Mouse (Mus musculus) testis, adult 2 months (tissue): ENCODE measurements at regions not wholly inside any gene's neighbourhood (a gene's known extent, or its start where the extent isn't known, plus 50 kb on each side); places are given as distances from the start of the nearest gene placed in this dataset.
"Not testable (repeated sequence)": the region's sequence is repeated elsewhere in the genome, so short reads cannot be mapped to it uniquely, and the experiment has no call there.

Experiments
- H3K27ac ChIP-seq: fragments of 200-500 bp; 2 replicates; pipeline ENCODE4 v1.5.1; 2012; ENCODE audit warnings: low read depth, low read length; ENCODE audit not compliant: control insufficient read depth, insufficient read depth
- H3K27me3 ChIP-seq: fragments of 200-500 bp; 2 replicates; pipeline ENCODE4 v1.6.1; 2012; ENCODE audit warnings: mild to moderate bottlenecking, low read length, moderate library complexity; ENCODE audit not compliant: control insufficient read depth, insufficient read depth
- H3K36me3 ChIP-seq: fragments of 200-500 bp; 2 replicates; pipeline ENCODE4 v1.6.1; 2012; ENCODE audit warnings: mild to moderate bottlenecking, low read length; ENCODE audit not compliant: control insufficient read depth, insufficient read depth
- H3K4me1 ChIP-seq: fragments of 200-500 bp; 2 replicates; pipeline ENCODE4 v1.6.1; 2012; ENCODE audit warnings: low read length; ENCODE audit not compliant: control insufficient read depth, insufficient read depth
- H3K4me3 ChIP-seq: fragments of 200-500 bp; 2 replicates; pipeline ENCODE4 v1.5.1; 2012; ENCODE audit warnings: low read depth, mild to moderate bottlenecking, low read length, moderate library complexity, mixed read lengths; ENCODE audit not compliant: control insufficient read depth
- CTCF ChIP-seq: fragments of 200-500 bp; IDR thresholded peaks from 2 replicates; pipeline ENCODE4 v1.5.1; 2012; ENCODE audit warnings: low read depth, mild to moderate bottlenecking, inconsistent platforms, low read length, moderate library complexity; ENCODE audit not compliant: control insufficient read depth, insufficient read depth, insufficient replicate concordance
- POLR2A ChIP-seq: fragments of 200-500 bp; IDR thresholded peaks from 2 replicates; pipeline ENCODE4 v1.6.1; 2012; ENCODE audit warnings: low read depth, mild to moderate bottlenecking, inconsistent platforms, low read length, moderate library complexity; ENCODE audit not compliant: control insufficient read depth

GRCm38 (mm10) chr7:73661901-73662300 lies 78.2 kb upstream of the Fam174b start:
- no peak for TF ChIP-seq CTCF
- no peak for TF ChIP-seq POLR2A
- Histone ChIP-seq H3K36me3 (no peaks in the 10 kb centered on the region), H3K4me1 (no peaks in the 10 kb centered on the region), H3K27ac (no peak overlapping the region), H3K4me3 (no peak overlapping the region), H3K27me3 (no peaks in the 10 kb centered on the region)

- Histone ChIP-seq H3K27ac (no peak overlapping the region), H3K4me3 (no peak overlapping the region), H3K36me3 (no peaks in the 10 kb centered on the region), H3K27me3 (no peaks in the 10 kb centered on the region), H3K4me1 (no peaks in the 10 kb centered on the region)
- TF ChIP-seq POLR2A: no peak
- no peak for TF ChIP-seq CTCF
These were observed 80.6 kb upstream of the Fam174b start for GRCm38 (mm10) chr7:73659551-73659950.

DNA sequence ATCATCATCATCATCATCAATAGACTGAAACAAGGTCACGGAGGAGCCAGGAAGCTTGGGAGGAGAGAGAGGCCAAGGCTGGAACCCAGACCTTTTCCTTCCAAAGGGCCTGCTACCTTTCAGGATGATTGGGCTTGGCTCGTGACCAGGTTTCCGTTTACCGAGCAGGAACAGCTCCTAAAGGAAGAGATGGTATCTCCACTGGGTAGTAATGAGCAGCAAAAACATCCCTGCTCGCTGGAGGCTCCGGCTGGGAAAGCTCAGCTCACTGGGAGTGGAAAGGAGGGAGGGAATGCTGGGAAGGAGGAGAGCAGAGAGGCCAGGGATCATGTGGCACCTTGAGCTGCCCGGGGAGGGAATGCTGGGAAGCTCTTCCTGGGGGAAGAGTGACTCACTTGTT lies 82.8 kb upstream of the Fam174b start:
- H3K4me1 ChIP-seq: no peaks in the 10 kb centered on the region
- H3K36me3 ChIP-seq: no peaks in the 10 kb centered on the region
- no peak for TF ChIP-seq POLR2A
- TF ChIP-seq CTCF: no peak
- H3K27me3 ChIP-seq: no peaks in the 10 kb centered on the region
- H3K27ac ChIP-seq: no peak overlapping the region
- peak overlapping the region; percentile 16 for H3K4me3 ChIP-seq

DNA sequence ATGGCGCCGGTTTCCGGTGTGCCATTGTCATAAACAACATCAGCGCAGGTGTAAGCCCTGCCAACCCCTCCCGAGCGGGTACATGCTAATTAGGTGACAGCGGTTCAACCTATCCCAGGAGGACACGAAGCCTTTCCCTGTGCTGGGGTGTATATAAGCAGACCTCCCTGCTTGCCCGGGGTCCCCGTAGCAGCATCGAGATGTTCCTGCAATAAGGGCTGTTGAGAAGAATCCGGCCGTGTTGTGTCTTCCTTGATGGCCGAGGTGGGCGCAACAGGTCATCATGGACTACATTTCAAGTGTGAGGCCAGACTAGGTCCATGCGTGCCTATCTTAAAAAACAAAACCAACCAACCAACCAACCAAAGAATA lies 83.7 kb upstream of the Fam174b start:
- H3K27me3 ChIP-seq, H3K36me3 ChIP-seq, H3K4me3 ChIP-seq, H3K4me1 ChIP-seq, H3K27ac ChIP-seq: not testable (repeated sequence)

GRCm38 (mm10) chr7:73655787-73656423 lies 84.2 kb upstream of the Fam174b start:
- Histone ChIP-seq H3K4me3 (no peak overlapping the region), H3K27ac (no peak overlapping the region), H3K27me3 (no peaks in the 10 kb centered on the region), H3K36me3 (no peaks in the 10 kb centered on the region), H3K4me1 (no peaks in the 10 kb centered on the region)
- TF ChIP-seq POLR2A: no peak
- peak; percentile 58; the same call in 1 of the 2 replicates for TF ChIP-seq CTCF

DNA sequence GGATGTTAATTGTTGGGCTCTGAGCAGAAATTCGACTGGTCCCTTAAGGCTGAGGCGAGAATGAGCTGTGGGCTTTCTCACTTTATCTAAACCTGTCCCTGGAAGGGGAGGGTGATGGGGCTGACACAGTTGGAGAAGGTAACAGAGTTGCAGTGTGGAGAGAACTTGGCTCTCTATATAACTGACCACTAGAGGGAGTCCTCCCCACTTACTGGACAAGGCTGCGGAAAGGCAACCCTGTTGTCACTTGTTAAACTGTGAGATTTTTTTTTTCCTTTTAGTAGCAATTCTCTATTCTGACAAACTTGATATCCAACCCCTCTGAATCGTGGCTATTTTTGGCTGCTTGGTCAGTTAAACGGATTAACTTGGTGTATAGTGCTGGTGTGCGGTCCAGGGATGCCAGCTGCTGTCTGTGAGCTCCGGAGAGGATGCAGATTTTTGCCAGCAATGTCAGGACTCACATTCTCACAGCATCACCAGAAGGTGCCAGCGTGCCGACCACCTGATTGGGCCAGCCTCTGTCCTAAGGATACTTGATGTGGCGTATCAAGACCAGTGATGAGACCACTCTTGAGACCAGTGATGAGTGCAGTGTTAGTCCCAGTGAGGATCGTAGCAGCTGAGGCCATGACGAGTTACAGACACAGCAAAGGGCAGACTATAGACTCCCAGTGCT lies 85.8 kb upstream of the Fam174b start:
- no peak overlapping the region for H3K4me3 ChIP-seq
- no peak for TF ChIP-seq POLR2A
- TF ChIP-seq CTCF: peak; percentile 53; the same call in 1 of the 2 replicates
- H3K4me1 ChIP-seq: 0 out of 2 replicates have a peak, but pooled peaks cover under 1% of the 10 kb centered on the region
- H3K36me3 ChIP-seq: no peaks in the 10 kb centered on the region
- no peak overlapping the region for H3K27ac ChIP-seq
- no peaks in the 10 kb centered on the region for H3K27me3 ChIP-seq

DNA sequence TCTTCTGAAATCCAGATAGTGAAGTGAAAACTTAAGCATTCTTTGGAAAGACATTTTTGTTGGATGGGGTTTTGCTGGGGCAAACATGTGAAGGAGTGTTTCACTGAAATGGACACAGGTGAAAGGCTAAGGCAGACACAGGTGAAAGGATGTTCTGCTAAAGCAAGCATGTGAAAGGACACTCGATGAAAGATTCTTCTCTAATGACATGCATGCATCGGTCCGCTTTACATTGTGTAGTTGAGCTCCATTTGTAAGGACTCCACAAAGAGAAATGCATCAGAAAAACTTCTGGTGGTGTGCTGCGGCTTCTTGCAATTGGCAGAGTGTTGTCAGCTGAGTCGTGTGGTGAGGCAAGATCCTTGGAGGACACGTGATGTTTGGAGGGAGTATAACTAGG lies 89.2 kb upstream of the Fam174b start:
- H3K4me1 ChIP-seq: peaks cover 8% of the 10 kb centered on the region; the same call in 1 of the 2 replicates
- no peak for TF ChIP-seq CTCF
- no peak for TF ChIP-seq POLR2A
- H3K27ac ChIP-seq: no peak overlapping the region
- H3K4me3 ChIP-seq: no peak overlapping the region
- no peaks in the 10 kb centered on the region for H3K36me3 ChIP-seq
- H3K27me3 ChIP-seq: no peaks in the 10 kb centered on the region
